Mouse (Mus musculus) neural tube, embryonic 13.5 days (tissue): ENCODE results near the gene BC030867. TPM values are rescaled to one million over a fixed set of nuclear protein-coding genes. Genes with fewer than 3 reads are reported as not detected.

Source experiments
- ATAC-seq: fragments of 200-750 bp; cut with Nextera tagmentation; 2 replicates; pipeline ENCODE4 v1.8.0; 2017; ENCODE audit warnings: low read depth, mild to moderate bottlenecking, moderate TSS enrichment, moderate library complexity
- H3K27ac ChIP-seq: fragments of 300-500 bp; sonication (generic); replicated peaks from 2 replicates; pipeline ENCODE4 v1.5.1; 2015; ENCODE audit warnings: moderate library complexity, mild to moderate bottlenecking, inconsistent platforms
- H3K27me3 ChIP-seq: fragments of 300-500 bp; sonication (generic); 2 replicates; pipeline ENCODE4 v1.6.1; 2015; ENCODE audit warnings: mild to moderate bottlenecking, inconsistent platforms
- H3K36me3 ChIP-seq: fragments of 300-500 bp; sonication (generic); 2 replicates; pipeline ENCODE4 v1.6.1; 2015; ENCODE audit warnings: mild to moderate bottlenecking, inconsistent platforms
- H3K4me1 ChIP-seq: fragments of 300-500 bp; sonication (generic); replicated peaks from 2 replicates; pipeline ENCODE4 v1.6.1; 2015; ENCODE audit warnings: inconsistent platforms
- H3K4me2 ChIP-seq: fragments of 300-500 bp; sonication (generic); 2 replicates; pipeline ENCODE4 v1.6.1; 2015; ENCODE audit warnings: inconsistent platforms, mild to moderate bottlenecking, moderate library complexity
- H3K4me3 ChIP-seq: fragments of 300-500 bp; sonication (generic); 2 replicates; pipeline ENCODE4 v1.5.1; 2015; ENCODE audit warnings: mild to moderate bottlenecking, inconsistent platforms
- H3K9ac ChIP-seq: fragments of 300-500 bp; sonication (generic); 2 replicates; pipeline ENCODE4 v1.6.1; 2015; ENCODE audit warnings: moderate library complexity, mild to moderate bottlenecking, inconsistent platforms
- H3K9me3 ChIP-seq: fragments of 300-500 bp; sonication (generic); 2 replicates; pipeline ENCODE4 v1.6.1; 2016; ENCODE audit warnings: inconsistent platforms
- WGBS: fragments of 180-500 bp; shearing (Covaris S2); methylation state at CpG from one replicate; pipeline ENCODE4 v1.1.7; 2015; 5-methylcytosine and 5-hydroxymethylcytosine counted together
- polyA plus RNA-seq: library from polyadenylated mRNA; unstranded; fragments of >200 nt; fragmentation: Nextera tagmentation; extraction: Ambion mirVana; gene quantifications from 2 replicates; pipeline ENCODE4 v1.2.1, GENCODE M21; 2015

Gene BC030867
- polyA plus RNA-seq, 1 experiment from 2014 or later = 1.9 TPM

DNA sequence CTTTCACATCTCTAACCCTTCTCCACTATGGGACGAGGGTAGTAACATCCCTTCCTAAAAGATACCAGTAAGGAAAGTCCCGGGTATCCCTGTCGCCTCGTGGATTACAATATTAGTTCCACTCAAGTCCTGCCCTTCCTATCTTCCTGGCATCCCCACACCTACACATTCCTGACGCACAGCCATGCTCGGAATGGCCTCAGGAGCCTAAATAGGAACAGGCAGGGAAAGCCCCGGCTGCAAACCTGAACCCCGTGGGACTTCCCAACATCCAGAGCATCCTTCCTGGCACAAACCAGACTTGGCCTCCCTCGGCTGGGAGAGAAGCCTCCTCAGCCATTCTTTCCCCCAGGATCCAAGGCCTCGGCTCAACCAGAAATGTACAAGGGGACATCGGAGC is 33.2 kb upstream of the BC030867 start:
- no peaks in the 10 kb centered on the region for H3K27me3 ChIP-seq
- H3K9me3 ChIP-seq = no peaks in the 10 kb centered on the region
- H3K4me1 ChIP-seq = peaks cover 89% of the 10 kb centered on the region
- no peak for ATAC-seq
- 79% methylated on average over 11 of the region's 11 CpGs for WGBS
- H3K4me2 ChIP-seq = 0 out of 2 replicates have a peak overlapping the region, but pooled peaks have one; percentile 15
- H3K27ac ChIP-seq = peak overlapping the region; percentile 38; the same call in 1 of the 2 replicates
- peaks cover 20% of the 10 kb centered on the region for H3K36me3 ChIP-seq
- peak overlapping the region; percentile 41 for H3K9ac ChIP-seq
- H3K4me3 ChIP-seq = no peak overlapping the region

DNA sequence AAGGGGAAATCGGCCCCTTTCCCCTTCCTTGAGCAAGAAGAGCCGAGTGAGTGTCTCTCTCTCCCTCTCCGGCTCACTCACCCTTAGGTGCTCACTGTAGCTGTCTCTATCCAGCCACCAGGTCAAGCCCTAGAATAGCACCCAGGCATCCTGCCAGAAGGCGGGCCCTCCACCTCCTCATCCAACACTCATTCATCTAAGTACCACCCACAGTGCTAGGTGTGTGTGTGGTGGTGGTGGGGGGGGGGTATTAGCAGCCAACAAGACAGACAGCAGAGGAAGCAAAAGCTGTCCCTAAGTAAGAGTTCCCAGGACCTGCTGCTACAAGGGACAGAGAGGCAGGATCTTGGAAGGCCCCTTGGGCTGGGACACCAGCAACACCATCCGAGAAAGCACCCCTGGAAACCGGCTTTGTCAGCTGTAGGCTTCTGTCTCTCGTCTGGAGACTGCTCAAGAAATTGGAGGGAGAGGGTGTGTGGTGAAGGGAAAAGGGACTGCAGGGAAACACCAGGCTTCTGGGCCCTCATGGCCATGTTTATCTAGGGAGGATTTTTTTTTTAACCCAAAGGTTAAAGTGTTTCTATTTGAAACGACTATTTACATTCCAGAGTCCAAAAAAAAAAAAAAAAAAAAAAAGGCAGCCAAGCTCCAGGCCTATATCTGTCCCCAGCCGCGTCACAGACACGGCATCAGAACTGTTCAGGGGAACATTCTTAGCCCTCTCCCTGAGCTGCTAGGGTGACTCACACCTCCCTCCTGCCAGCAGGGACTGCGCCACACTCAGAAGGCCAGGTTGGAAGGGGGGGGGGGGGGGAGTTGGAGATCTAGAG is 32.4 kb upstream of the BC030867 start:
- Histone ChIP-seq H3K4me1 (peaks cover 86% of the 10 kb centered on the region), H3K27me3 (no peaks in the 10 kb centered on the region), H3K36me3 (peaks cover 28% of the 10 kb centered on the region), H3K9ac (peak overlapping the region; percentile 41), H3K4me2 (peak overlapping the region; percentile 15; the same call in 1 of the 2 replicates), H3K27ac (peak overlapping the region; percentile 38; the same call in 1 of the 2 replicates), H3K9me3 (no peaks in the 10 kb centered on the region), H3K4me3 (no peak overlapping the region)
- no peak for ATAC-seq
- WGBS = 44% methylated on average over 12 of the region's 12 CpGs

DNA sequence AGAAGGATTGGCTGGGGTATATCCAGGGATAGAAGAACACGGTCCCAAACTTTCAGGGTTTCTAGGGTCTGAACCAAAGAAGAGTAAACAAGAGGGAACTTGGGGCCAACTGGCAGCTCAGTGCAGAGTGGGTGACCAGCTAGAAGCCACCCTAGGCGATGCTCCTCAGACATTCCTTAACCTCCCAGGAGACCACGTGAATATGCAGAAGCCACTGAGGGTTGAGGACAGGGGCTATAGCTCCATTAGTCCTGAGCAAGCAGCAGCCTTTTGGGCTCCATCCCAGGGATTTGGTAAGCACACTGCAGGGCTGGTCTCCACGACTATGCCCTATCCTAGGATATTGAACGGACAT is 31.8 kb upstream of the BC030867 start:
- no peak for ATAC-seq
- Histone ChIP-seq H3K36me3 (peaks cover 34% of the 10 kb centered on the region), H3K4me1 (peaks cover 84% of the 10 kb centered on the region), H3K4me3 (no peak overlapping the region), H3K27ac (no peak overlapping the region), H3K4me2 (peak overlapping the region; percentile 51; the same call in 1 of the 2 replicates), H3K9ac (peak overlapping the region; percentile 10; the same call in 1 of the 2 replicates), H3K9me3 (no peaks in the 10 kb centered on the region), H3K27me3 (no peaks in the 10 kb centered on the region)
- WGBS = 55% methylated on average over 5 of the region's 5 CpGs

DNA sequence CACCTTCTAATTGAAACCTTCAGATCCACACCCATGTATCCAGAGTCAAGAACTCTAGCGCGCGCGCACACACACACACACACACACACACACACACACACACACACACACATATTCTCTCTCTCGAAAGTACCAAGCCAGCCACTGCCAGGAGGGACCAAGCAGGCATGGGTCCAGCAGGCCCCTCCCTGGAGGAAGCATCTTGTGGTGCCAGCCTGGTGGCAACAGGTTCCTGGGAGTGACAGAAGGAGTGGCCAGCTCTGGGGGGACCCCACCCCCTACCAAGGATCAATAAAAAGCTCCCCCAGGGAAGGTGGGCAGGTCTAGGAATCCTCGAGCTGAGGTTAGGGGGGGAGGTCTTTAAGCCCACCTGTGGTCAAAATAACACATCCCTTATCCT is 31.3 kb upstream of the BC030867 start:
- no peak for ATAC-seq
- H3K4me2 ChIP-seq = peak overlapping the region; percentile 51
- H3K36me3 ChIP-seq = peaks cover 39% of the 10 kb centered on the region
- no peak overlapping the region for H3K4me3 ChIP-seq
- WGBS = 73% methylated on average over 6 of the region's 6 CpGs
- H3K9me3 ChIP-seq = no peaks in the 10 kb centered on the region
- H3K4me1 ChIP-seq = peaks cover 84% of the 10 kb centered on the region
- no peaks in the 10 kb centered on the region for H3K27me3 ChIP-seq
- no peak overlapping the region for H3K27ac ChIP-seq
- H3K9ac ChIP-seq = no peak overlapping the region

DNA sequence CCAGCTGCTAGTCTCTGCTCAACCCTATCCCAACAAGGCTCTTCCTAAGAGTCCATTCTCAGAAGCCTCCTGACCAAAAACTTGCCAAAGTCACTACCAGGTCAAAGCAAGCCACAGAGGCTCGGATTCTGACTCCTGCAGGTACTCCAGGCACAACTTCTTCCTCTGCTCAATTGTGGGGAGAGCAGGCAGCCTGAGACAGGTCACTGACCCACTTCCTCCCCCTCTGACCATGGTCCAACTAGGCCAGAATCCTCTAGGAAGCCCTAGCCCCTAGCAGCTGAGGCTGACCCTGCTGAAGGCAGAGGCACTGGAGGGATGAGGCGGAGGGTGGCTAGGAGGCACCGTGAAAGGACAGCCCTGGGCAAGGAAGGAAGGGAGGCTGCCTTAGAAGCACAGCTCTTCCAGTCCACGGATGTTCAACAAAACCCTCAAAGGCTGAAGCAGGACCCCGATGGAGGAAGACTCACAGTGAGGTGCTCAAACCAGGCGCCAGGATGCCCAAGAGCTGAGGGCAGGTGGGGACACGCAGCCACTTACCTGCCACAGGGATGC is 30.7 kb upstream of the BC030867 start:
- Histone ChIP-seq H3K9me3 (no peaks in the 10 kb centered on the region), H3K4me3 (peak overlapping the region; percentile 18), H3K27me3 (no peaks in the 10 kb centered on the region), H3K4me2 (peak overlapping the region; percentile 51), H3K36me3 (peaks cover 45% of the 10 kb centered on the region), H3K9ac (peak overlapping the region; percentile 59), H3K27ac (peak overlapping the region; percentile 80; the same call in 1 of the 2 replicates), H3K4me1 (peaks cover 88% of the 10 kb centered on the region)
- no peak for ATAC-seq
- 80% methylated on average over 7 of the region's 7 CpGs for WGBS

DNA sequence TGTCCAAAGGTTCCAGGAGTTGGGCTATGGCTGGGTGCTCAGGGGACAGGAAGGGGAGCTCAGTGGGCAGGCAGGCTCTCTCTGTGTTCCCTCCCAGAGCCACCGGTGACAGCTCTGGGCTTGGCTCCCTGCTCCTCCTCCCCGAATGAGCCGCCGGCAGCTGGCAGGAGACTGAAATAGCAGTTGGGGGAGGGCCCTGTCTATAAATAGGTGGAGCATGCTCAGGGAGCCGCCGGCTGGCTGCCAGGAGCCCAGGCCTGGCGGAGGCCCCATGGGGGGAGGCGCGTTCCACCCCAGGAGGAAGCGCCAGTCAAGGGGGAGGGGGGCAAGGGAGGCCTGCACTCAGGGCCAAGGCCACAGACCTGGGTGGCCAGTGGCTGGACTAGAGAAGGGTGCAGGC is 29.9 kb upstream of the BC030867 start:
- peaks cover 43% of the 10 kb centered on the region for H3K36me3 ChIP-seq
- H3K4me1 ChIP-seq = peaks cover 91% of the 10 kb centered on the region
- H3K9me3 ChIP-seq = no peaks in the 10 kb centered on the region
- peak overlapping the region; percentile 51 for H3K4me2 ChIP-seq
- H3K4me3 ChIP-seq = peak overlapping the region; percentile 18
- H3K9ac ChIP-seq = peak overlapping the region; percentile 59
- ATAC-seq = peak; percentile 75
- H3K27ac ChIP-seq = peak overlapping the region; percentile 80
- H3K27me3 ChIP-seq = no peaks in the 10 kb centered on the region
- WGBS = under 1% methylated on average over 10 of the region's 10 CpGs

DNA sequence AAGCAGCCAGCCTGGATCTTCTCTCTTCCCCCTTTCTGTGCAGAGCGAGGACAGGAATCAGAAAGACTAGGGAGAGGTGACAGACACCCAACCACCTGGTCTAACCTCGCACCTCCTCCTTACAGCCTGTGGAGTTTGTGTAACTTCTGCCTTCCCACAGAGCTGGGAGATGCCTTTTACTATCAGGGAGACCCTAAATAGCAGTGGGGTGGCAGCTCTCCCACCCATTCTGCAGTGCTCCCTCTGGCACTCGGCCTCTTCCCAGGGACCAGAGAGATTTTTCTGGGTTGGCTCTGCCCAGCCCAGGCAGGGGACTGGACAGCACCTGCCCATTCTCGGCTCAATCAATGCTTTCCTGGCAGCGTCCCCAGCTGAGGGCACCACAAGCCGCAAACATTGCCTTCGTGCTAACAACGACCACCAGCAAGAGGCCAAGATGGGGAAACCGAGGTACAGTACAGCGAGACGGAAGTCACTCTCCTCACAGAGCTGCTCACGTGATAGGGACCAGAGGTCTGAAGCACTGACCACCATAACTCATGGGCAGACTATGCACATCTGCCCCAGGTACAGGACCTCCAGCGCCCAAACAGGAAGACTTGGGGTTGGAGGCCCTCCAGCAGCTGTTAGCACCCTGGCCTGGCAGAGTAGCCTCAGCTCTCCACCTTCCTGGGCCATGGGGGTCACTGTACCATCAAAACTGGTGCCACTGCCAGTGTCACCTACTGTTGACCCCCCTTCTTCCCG is 29.3 kb upstream of the BC030867 start:
- WGBS = 60% methylated on average over 14 of the region's 14 CpGs

DNA sequence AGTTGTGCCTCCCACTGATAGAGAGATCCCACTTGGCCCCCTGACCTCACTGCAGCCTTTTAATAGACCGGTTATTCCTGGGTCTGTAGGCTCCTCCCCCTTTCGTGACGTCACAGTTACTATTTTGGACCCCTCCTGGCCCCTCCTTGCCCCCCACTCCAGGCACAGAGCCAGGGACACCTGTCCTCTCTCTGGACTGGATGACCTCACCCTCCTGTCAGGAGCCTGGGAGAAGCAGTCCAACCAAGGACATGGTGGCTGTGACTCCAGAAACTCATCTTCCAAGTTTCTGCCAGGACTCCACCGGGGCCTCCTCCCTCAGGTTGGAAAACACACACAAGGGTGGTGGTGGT is 28.7 kb upstream of the BC030867 start:
- no peak for ATAC-seq
- 72% methylated on average over 4 of the region's 4 CpGs for WGBS

More for the DNA sequence above, 29.3 kb upstream of the BC030867 start:
- no peaks in the 10 kb centered on the region for H3K9me3 ChIP-seq
- H3K27me3 ChIP-seq = no peaks in the 10 kb centered on the region
- peak overlapping the region; percentile 51 for H3K4me2 ChIP-seq
- H3K4me1 ChIP-seq = peaks cover 91% of the 10 kb centered on the region
- H3K27ac ChIP-seq = peak overlapping the region; percentile 80
- peak overlapping the region; percentile 59 for H3K9ac ChIP-seq
- H3K36me3 ChIP-seq = peaks cover 43% of the 10 kb centered on the region
- peak overlapping the region; percentile 18; the same call in 1 of the 2 replicates for H3K4me3 ChIP-seq
- 0 out of 2 replicates have a peak, but pooled peaks have one; percentile 19 for ATAC-seq

DNA sequence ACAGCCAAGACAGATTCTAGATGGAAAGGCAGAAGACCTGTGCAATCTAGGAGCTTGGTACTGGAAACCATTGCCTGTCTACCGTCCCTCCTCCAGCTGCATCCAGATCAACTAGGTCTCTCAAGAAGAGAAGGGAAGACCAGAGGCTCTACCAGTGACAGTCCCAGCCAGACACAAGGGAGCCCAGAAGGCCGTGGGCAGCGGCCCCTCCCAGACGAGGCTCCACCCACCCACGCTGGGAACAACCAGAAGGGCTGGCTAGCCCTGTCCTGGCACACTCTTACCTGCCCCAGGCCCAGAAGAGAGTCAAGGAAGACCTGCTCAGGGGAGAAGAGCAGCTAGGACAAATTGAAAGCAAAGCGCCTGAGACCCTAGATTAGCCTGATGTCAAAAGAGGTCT is 28.2 kb upstream of the BC030867 start:
- Histone ChIP-seq H3K36me3 (peaks cover 43% of the 10 kb centered on the region), H3K27ac (no peak overlapping the region), H3K9me3 (no peaks in the 10 kb centered on the region), H3K27me3 (no peaks in the 10 kb centered on the region), H3K4me2 (no peak overlapping the region), H3K4me3 (no peak overlapping the region), H3K4me1 (peaks cover 91% of the 10 kb centered on the region), H3K9ac (no peak overlapping the region)
- WGBS = 68% methylated on average over 6 of the region's 6 CpGs
- ATAC-seq = no peak

More for the DNA sequence above, 28.7 kb upstream of the BC030867 start:
- Histone ChIP-seq H3K9ac (0 out of 2 replicates have a peak overlapping the region, but pooled peaks have one; percentile 8), H3K27me3 (no peaks in the 10 kb centered on the region), H3K4me1 (peaks cover 91% of the 10 kb centered on the region), H3K4me3 (no peak overlapping the region), H3K9me3 (no peaks in the 10 kb centered on the region), H3K27ac (peak overlapping the region; percentile 80; the same call in 1 of the 2 replicates), H3K36me3 (peaks cover 43% of the 10 kb centered on the region), H3K4me2 (no peak overlapping the region)

DNA sequence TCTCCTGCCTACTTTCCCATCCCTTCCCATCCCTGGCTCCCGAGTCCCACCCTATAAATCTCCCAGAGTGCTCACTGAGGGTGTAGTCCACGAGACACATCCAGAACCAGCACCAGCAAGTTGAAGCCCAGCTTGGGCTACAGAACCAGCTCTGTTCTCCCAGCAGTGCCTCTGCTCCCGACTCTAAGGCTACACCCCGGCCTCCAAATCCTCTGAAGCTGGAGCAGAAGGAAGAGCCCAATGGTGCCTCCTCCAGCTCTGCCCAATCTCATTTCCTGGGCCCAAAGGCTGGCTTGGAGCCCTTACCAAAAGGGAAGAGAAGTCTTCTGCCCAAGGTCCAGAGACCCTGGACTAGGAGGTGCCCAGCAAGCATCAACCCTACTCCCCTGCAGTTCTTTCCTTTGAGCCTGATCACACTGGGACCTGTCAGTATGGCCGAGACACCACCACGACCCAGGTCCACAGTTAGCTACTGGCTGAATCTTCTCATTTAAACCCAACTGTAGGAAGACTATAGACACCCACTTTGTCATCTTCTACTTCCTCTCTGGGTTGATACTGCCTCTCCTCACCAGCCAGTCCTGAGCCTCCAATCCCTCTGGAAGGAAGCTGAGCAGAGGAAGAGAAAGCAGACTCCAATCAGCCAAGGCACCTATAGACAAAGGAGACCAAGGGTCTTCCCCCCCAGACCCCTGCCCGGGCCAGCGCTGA is 27.3 kb upstream of the BC030867 start:
- peaks cover 91% of the 10 kb centered on the region for H3K4me1 ChIP-seq
- H3K9me3 ChIP-seq = no peaks in the 10 kb centered on the region
- peaks cover 43% of the 10 kb centered on the region for H3K36me3 ChIP-seq
- H3K9ac ChIP-seq = no peak overlapping the region
- no peak overlapping the region for H3K27ac ChIP-seq
- H3K4me2 ChIP-seq = no peak overlapping the region
- ATAC-seq = no peak
- no peaks in the 10 kb centered on the region for H3K27me3 ChIP-seq
- no peak overlapping the region for H3K4me3 ChIP-seq
- 83% methylated on average over 8 of the region's 8 CpGs for WGBS

DNA sequence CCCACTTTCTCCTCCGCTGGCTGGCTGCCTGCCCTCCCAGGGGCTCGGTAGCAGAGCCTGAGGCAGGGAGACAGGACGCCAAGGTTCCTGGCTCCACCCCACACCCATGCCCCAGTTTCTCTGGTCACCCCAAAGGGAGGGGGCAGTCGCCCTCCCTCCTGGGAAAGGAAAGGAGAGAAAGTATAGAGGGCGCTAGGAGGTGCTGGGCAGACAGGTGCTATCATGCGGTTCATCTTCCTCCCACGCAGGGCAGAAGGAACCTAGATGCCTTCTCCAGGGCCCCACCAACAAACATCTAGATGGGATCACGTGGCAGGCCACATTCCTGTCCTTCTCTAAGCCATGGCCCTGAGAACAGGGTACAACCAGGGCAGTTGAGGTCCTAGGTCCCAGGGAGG is 26.7 kb upstream of the BC030867 start:
- H3K27me3 ChIP-seq = no peaks in the 10 kb centered on the region
- H3K9me3 ChIP-seq = no peaks in the 10 kb centered on the region
- no peak overlapping the region for H3K4me2 ChIP-seq
- H3K9ac ChIP-seq = no peak overlapping the region
- peaks cover 43% of the 10 kb centered on the region for H3K36me3 ChIP-seq
- H3K4me1 ChIP-seq = peaks cover 91% of the 10 kb centered on the region
- WGBS = 80% methylated on average over 8 of the region's 8 CpGs
- H3K27ac ChIP-seq = no peak overlapping the region
- no peak overlapping the region for H3K4me3 ChIP-seq
- ATAC-seq = no peak
